1 mouse cellular context compared by ENCODE assay signal in the genomic region with DNA sequence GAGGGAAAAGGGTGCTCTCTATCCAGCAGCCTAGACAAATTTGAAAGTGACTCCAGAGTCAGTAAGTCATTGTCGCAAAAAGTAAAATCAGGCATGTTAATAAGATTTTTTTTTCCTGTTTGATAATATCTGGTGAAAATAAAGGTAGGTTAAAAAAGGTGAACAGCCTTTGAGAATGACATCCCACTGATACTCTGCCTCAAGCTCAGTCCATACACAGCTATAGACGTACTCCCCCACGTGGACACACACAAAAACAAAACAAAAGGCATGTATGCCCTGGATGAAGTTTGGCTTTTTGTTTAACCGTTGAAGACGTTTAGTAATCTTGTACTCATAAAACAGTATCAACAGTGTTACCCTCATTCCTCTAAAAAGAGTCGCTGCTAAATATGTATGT.
TF ChIP-seq lines count a peak whose summit lies in the region.

No protein-coding gene starts in this region.

TF ChIP-seq in CH12.LX, 34 proteins besides CTCF, POLR2A, EP300 and RAD21 (continued from another document):
- TF ChIP-seq POLR2AphosphoS2 (IDR thresholded peaks at IDR 0.05; ENCODE audit: low read depth, low read length) (no peak), E2F4 (IDR thresholded peaks at IDR 0.05; ENCODE audit: insufficient replicate concordance, low read depth, low read length) (no peak), NRF1 (IDR thresholded peaks at IDR 0.05; ENCODE audit: low read depth, low read length) (no peak), JUN (IDR thresholded peaks at IDR 0.05; ENCODE audit: insufficient read depth, low read depth, low read length) (no peak), ZMIZ1 (IDR thresholded peaks at IDR 0.05; ENCODE audit: low read depth, low read length) (no peak), CHD2 (IDR thresholded peaks at IDR 0.05; ENCODE audit: low read length) (no peak), NELFE (IDR thresholded peaks at IDR 0.05; ENCODE audit: low read depth, low read length) (no peak), ZNF384 (IDR thresholded peaks at IDR 0.05; ENCODE audit: low read depth, low read length) (no peak), KAT2A (IDR thresholded peaks at IDR 0.05; ENCODE audit: insufficient replicate concordance, low read length) (no peak), TBP (conservative IDR thresholded peaks at IDR 0.05; ENCODE audit: low read depth, low read length) (no peak), TCF12 (IDR thresholded peaks at IDR 0.05; ENCODE audit: low read depth, low read length) (no peak)
